Mouse (Mus musculus) kidney, postnatal 0 days (tissue): ENCODE measurements around the gene Ppp1r35. TPM values are rescaled to one million over a fixed set of nuclear protein-coding genes. Genes with fewer than 3 reads are reported as not detected.
"Not testable (repeated sequence)": the region's sequence is repeated elsewhere in the genome, so short reads cannot be mapped to it uniquely, and the experiment has no call there.

Experiments
- ATAC-seq: fragments of 200-750 bp; cut with Nextera tagmentation; replicated peaks from 2 replicates; pipeline ENCODE4 v1.8.0; 2017; ENCODE audit warnings: low read depth, moderate number of reproducible peaks, moderate TSS enrichment, moderate library complexity; ENCODE audit not compliant: low FRiP score
- DNase-seq: peaks from one replicate; pipeline ENCODE4 v3.0.0-alpha.2; 2016; ENCODE audit warnings: low spot score
- H3K27ac ChIP-seq: fragments of 300-500 bp; sonication (generic); 2 replicates; pipeline ENCODE4 v1.5.1; 2014; ENCODE audit warnings: mild to moderate bottlenecking
- H3K27me3 ChIP-seq: fragments of 300-500 bp; sonication (generic); 2 replicates; pipeline ENCODE4 v1.6.1; 2014; ENCODE audit warnings: low read length, mixed read lengths; ENCODE audit not compliant: insufficient read depth
- H3K36me3 ChIP-seq: fragments of 300-500 bp; sonication (generic); 2 replicates; pipeline ENCODE4 v1.6.1; 2014; ENCODE audit warnings: low read length, mixed read lengths; ENCODE audit not compliant: insufficient read depth
- H3K4me1 ChIP-seq: fragments of 300-500 bp; sonication (generic); replicated peaks from 2 replicates; pipeline ENCODE4 v1.6.1; 2014; ENCODE audit warnings: antibody characterized with exemption, low read length, mixed read lengths; ENCODE audit not compliant: insufficient read depth
- H3K4me2 ChIP-seq: fragments of 300-500 bp; sonication (generic); 2 replicates; pipeline ENCODE4 v1.6.1; 2014; ENCODE audit warnings: mild to moderate bottlenecking, low read length, moderate library complexity, mixed read lengths
- H3K4me3 ChIP-seq: fragments of 300-500 bp; sonication (generic); replicated peaks from 2 replicates; pipeline ENCODE4 v1.5.1; 2014; ENCODE audit warnings: low read depth, low read length
- H3K9ac ChIP-seq: fragments of 300-500 bp; sonication (generic); 2 replicates; pipeline ENCODE4 v1.6.1; 2014; ENCODE audit warnings: low read depth, low read length
- H3K9me3 ChIP-seq: fragments of 300-500 bp; sonication (generic); replicated peaks from 2 replicates; pipeline ENCODE4 v1.6.1; 2016; ENCODE audit warnings: low read length, inconsistent platforms, mixed read lengths
- CTCF ChIP-seq: IDR thresholded peaks from 2 replicates; pipeline ENCODE4 v1.5.1; 2016; ENCODE audit warnings: antibody characterized with exemption, low read depth, mild to moderate bottlenecking, moderate library complexity
- WGBS: fragments of 180-500 bp; shearing (Covaris S2); extraction: QIAGEN DNeasy Blood & Tissue Kit; methylation state at CpG from one replicate; pipeline ENCODE4 v1.1.7; 2014; 5-methylcytosine and 5-hydroxymethylcytosine counted together
- polyA plus RNA-seq: library from polyadenylated mRNA; unstranded; fragments of >200 nt; fragmentation: Nextera tagmentation; extraction: Ambion mirVana; gene quantifications from 2 replicates; pipeline ENCODE4 v1.2.1, GENCODE M21; 2015

Gene Ppp1r35
- polyA plus RNA-seq, 1 experiment from 2014 or later: 32.4 TPM

- H3K36me3 ChIP-seq: peaks cover 3% of the 10 kb centered on the region
- H3K27ac ChIP-seq: peak overlapping the region; percentile 97
- H3K4me2 ChIP-seq: peak overlapping the region; percentile 99
- TF ChIP-seq CTCF: no peak
- H3K9me3 ChIP-seq: no peaks in the 10 kb centered on the region
- under 1% methylated on average over 20 of the region's 20 CpGs for WGBS
- ATAC-seq: peak; percentile 9; the same call in 1 of the 2 replicates
- peak overlapping the region; percentile 64 for H3K4me3 ChIP-seq
- peak overlapping the region; percentile 77 for H3K9ac ChIP-seq
- H3K27me3 ChIP-seq: no peaks in the 10 kb centered on the region
- DNase-seq: peak; percentile 73
- peaks cover 13% of the 10 kb centered on the region for H3K4me1 ChIP-seq
Observed at GRCm38 (mm10) chr5:137746282-137746850, 32.3 kb upstream of the Ppp1r35 start.

DNA sequence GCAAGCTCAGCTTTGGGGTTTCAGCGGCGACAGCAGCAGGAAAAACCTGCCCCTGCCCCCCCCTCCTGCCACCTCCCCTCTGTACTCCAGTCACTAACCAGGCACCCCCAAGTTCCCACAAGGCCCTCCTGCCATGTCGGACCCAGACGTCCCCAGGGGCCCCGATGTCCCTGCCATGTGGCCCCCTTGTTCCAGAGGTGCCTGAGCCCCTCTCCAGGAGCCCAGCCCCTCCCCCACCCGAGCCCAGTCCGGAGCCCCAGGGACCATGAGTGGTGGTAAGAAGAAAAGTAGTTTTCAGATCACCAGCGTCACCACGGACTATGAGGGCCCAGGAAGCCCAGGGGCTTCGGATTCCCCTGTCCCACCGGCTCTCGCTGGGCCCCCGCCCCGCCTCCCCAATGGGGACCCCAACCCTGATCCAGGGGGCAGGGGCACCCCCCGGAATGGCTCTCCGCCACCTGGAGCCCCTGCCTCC lies 31.8 kb upstream of the Ppp1r35 start:
- Histone ChIP-seq H3K9me3 (no peaks in the 10 kb centered on the region), H3K27me3 (no peaks in the 10 kb centered on the region), H3K4me2 (peak overlapping the region; percentile 99), H3K27ac (peak overlapping the region; percentile 97), H3K36me3 (peaks cover 8% of the 10 kb centered on the region), H3K4me1 (peaks cover 13% of the 10 kb centered on the region), H3K9ac (peak overlapping the region; percentile 77), H3K4me3 (peak overlapping the region; percentile 64)
- TF ChIP-seq CTCF: no peak
- DNase-seq: no peak
- 1% methylated on average over 16 of the region's 16 CpGs for WGBS
- ATAC-seq: no peak

DNA sequence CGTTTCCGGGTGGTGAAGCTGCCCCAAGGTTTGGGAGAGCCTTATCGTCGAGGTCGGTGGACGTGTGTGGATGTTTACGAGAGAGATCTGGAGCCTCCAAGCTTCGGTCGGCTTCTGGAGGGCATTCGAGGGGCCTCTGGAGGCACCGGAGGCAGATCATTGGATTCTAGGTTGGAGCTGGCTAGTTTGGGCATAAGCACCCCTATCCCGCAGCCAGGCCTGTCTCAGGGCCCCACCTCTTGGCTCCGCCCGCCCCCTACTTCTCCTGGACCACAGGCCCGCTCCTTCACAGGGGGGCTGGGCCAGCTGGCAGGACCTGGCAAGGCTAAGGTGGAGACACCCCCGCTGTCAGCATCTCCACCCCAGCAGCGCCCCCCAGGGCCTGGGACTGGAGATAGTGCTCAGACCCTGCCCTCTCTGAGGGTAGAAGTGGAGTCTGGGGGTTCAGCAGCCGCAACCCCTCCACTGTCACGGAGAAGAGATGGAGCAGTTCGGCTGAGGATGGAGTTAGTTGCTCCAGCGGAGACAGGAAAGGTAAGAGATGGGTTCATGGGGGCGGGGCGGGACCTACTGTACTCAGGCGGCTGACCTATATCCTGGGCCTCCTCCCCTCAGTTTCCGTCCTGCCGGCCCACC lies 31.2 kb upstream of the Ppp1r35 start:
- WGBS: 2% methylated on average over 26 of the region's 26 CpGs
- Histone ChIP-seq H3K4me1 (peaks cover 13% of the 10 kb centered on the region), H3K27ac (peak overlapping the region; percentile 97), H3K4me2 (peak overlapping the region; percentile 99), H3K36me3 (peaks cover 10% of the 10 kb centered on the region), H3K4me3 (peak overlapping the region; percentile 64), H3K27me3 (no peaks in the 10 kb centered on the region), H3K9me3 (no peaks in the 10 kb centered on the region), H3K9ac (peak overlapping the region; percentile 77)
- no peak for TF ChIP-seq CTCF
- ATAC-seq (no peak), DNase-seq (peak; percentile 14)

DNA sequence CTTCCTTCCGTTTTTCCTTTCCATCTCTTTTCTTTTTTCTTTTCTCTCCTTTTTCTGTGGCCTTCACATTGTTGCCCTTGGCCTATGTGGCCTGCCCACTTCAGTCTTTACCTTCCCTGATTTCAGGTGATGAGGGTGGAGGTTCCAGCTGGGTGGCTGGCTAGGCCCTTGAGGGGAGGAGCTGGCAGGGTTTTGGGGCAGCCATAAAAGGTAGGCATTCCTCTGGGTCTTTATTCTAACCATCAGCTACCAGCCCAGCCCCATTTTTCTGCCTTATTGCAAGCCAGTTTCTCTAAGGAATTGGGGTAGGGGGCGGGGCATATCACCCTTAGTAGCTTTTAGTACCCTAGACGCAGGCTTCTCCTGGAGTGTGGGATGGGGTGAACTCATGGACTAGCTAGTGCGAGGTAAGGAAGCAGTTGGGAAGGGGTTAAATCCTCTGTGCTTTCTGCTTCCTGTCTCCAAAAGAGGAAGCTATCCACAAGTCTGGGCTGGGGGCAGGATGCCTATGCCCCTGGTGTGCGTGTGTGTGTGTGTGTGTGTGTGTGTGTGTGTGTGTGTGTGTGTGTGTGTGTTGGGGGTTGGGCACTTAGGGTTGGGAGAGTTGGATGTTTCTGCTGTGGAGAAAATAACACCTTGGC lies 30.4 kb upstream of the Ppp1r35 start:
- H3K4me1 ChIP-seq: peaks cover 13% of the 10 kb centered on the region
- peak overlapping the region; percentile 64 for H3K4me3 ChIP-seq
- peak overlapping the region; percentile 42 for H3K9ac ChIP-seq
- H3K4me2 ChIP-seq: peak overlapping the region; percentile 99
- peak overlapping the region; percentile 97 for H3K27ac ChIP-seq
- H3K27me3 ChIP-seq: no peaks in the 10 kb centered on the region
- TF ChIP-seq CTCF: no peak
- 15% methylated on average over 5 of the region's 5 CpGs for WGBS
- DNase-seq: peak; percentile 58
- no peak for ATAC-seq
- no peaks in the 10 kb centered on the region for H3K9me3 ChIP-seq
- peaks cover 10% of the 10 kb centered on the region for H3K36me3 ChIP-seq

DNA sequence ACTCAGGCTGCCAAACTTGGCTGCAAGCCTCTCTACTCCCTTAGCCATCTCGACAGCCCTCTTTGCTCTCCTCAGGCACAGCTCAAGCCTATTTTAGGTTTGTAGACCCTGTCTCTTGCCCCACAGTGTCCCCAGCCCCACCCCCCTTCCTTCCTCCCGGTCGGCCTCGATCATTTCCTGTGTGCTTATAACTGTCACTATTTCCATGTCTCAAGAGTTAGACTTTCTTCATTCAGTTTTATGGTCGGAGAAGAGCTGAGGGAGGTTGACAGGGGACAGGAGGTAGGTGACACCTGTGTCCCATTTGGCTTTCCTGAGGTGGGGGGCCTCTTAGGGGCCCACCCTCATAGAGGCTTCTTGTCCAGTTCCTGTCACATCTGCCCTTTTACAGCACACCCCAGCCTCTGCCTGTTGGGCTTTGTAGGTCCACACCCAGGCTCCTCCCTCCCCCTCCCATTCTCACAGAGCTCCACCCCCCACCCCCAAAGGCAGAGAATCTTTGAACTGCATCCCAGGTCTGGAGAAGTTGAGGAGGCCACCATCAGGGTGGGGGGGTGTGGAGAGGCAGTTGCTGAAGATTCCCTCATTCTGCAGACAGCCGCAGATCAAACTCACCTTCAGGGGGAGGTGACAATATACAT lies 29.3 kb upstream of the Ppp1r35 start:
- no peak for TF ChIP-seq CTCF
- DNase-seq (peak; percentile 26), ATAC-seq (no peak)
- Histone ChIP-seq H3K36me3 (peaks cover 16% of the 10 kb centered on the region), H3K27me3 (no peaks in the 10 kb centered on the region), H3K27ac (peak overlapping the region; percentile 97), H3K9ac (0 out of 2 replicates have a peak overlapping the region, but pooled peaks have one; percentile 37), H3K4me1 (peaks cover 13% of the 10 kb centered on the region), H3K4me2 (peak overlapping the region; percentile 99), H3K4me3 (peak overlapping the region; percentile 64), H3K9me3 (no peaks in the 10 kb centered on the region)
- WGBS: 26% methylated on average over 6 of the region's 6 CpGs

- 94% methylated on average over 6 of the region's 8 CpGs for WGBS
- H3K4me2 ChIP-seq, ATAC-seq, H3K27ac ChIP-seq, H3K9ac ChIP-seq, H3K27me3 ChIP-seq, DNase-seq, H3K9me3 ChIP-seq, H3K4me3 ChIP-seq: not testable (repeated sequence)
- H3K36me3 ChIP-seq: peaks cover 18% of the 10 kb centered on the region
- H3K4me1 ChIP-seq: peaks cover 13% of the 10 kb centered on the region
Observed at GRCm38 (mm10) chr5:137750212-137750611, 28.4 kb upstream of the Ppp1r35 start.
